Mouse (Mus musculus): ENCODE measurements around the gene Cdk10. TPM values are rescaled to one million over a fixed set of nuclear protein-coding genes. Genes with fewer than 3 reads are reported as not detected.
"Not testable (repeated sequence)": the region's sequence is repeated elsewhere in the genome, so short reads cannot be mapped to it uniquely, and the experiment has no call there.

Cdk10 gene
- 10 to 100 TPM; 26.7 to 27.4 TPM for total RNA-seq (2021)
- long read RNA-seq, experiment 1, transcript Cdk10-212 (13 exons, 1,580 nt): major isoform, 8 of 22 reads
- long read RNA-seq, experiment 1, transcript Cdk10-201 (13 exons, 1,642 nt): minor isoform, 7 of 22 reads
- long read RNA-seq, experiment 1, partial matches to known transcripts: 3 of 22 reads
- long read RNA-seq, experiment 1, other reads (novel, unspliced or antisense): 4 of 22 reads
- long read RNA-seq, experiment 2, transcript Cdk10-201 (13 exons, 1,642 nt): major isoform, 12 of 23 reads
- long read RNA-seq, experiment 2, partial matches to known transcripts: 2 of 23 reads
- long read RNA-seq, experiment 2, other reads (novel, unspliced or antisense): 7 of 23 reads

GRCm38 (mm10) chr8:123224278-123225266 is at the start of gene Cdk10:
TSS of gene Cdk10 (plus strand) at chr8:123224842.
- DNase-seq (ENCODE audit: low spot score in 2 of 2): peak; percentile 87 to 92

GRCm38 (mm10) chr8:123181391-123181790 is 43.3 kb upstream of the Cdk10 start:
- DNase-seq (ENCODE audit: low spot score in 2 of 2): no peak

GRCm38 (mm10) chr8:123185566-123186409 is 38.9 kb upstream of the Cdk10 start, which contains the start of gene Dpep1:
TSS of gene Dpep1 (plus strand) at chr8:123186242.
- DNase-seq (ENCODE audit: low spot score in 2 of 2): peak in 1 of 2 experiments; percentile 42

- DNase-seq (ENCODE audit: low spot score in 2 of 2): no peak
Observed at GRCm38 (mm10) chr8:123188006-123188405, 36.6 kb upstream of the Cdk10 start.

GRCm38 (mm10) chr8:123188841-123189240 is 35.8 kb upstream of the Cdk10 start:
- no peak for DNase-seq (ENCODE audit: low spot score in 2 of 2)

GRCm38 (mm10) chr8:123190678-123191077 is 34.0 kb upstream of the Cdk10 start:
- peak; percentile 65 to 88 for DNase-seq (ENCODE audit: low spot score in 2 of 2)

GRCm38 (mm10) chr8:123191908-123192307 is 32.7 kb upstream of the Cdk10 start:
- DNase-seq (ENCODE audit: low spot score in 2 of 2): no peak

GRCm38 (mm10) chr8:123193771-123194170 is 30.9 kb upstream of the Cdk10 start:
- DNase-seq (ENCODE audit: low spot score in 2 of 2): no peak

GRCm38 (mm10) chr8:123197016-123197415 is 27.6 kb upstream of the Cdk10 start:
- DNase-seq (ENCODE audit: low spot score in 2 of 2): not testable (repeated sequence)

- no peak for DNase-seq (ENCODE audit: low spot score in 2 of 2)
Observed at GRCm38 (mm10) chr8:123199864-123200263, 24.8 kb upstream of the Cdk10 start.

- peak; percentile 58 to 76 for DNase-seq (ENCODE audit: low spot score in 2 of 2)
Observed at GRCm38 (mm10) chr8:123202288-123202687, 22.4 kb upstream of the Cdk10 start.

GRCm38 (mm10) chr8:123203571-123203970 is 21.1 kb upstream of the Cdk10 start:
- no peak for DNase-seq (ENCODE audit: low spot score in 2 of 2)

- no peak for DNase-seq (ENCODE audit: low spot score in 2 of 2)
Observed at GRCm38 (mm10) chr8:123211876-123212275, 12.8 kb upstream of the Cdk10 start.

- peak; percentile 78 to 91 for DNase-seq (ENCODE audit: low spot score in 2 of 2)
Observed at GRCm38 (mm10) chr8:123212321-123213117, 12.1 kb upstream of the Cdk10 start, which contains the start of the genes Chmp1a and Spata33. TSS of gene Chmp1a (minus strand) at chr8:123212763. TSS of gene Spata33 (plus strand) at chr8:123212832.

- DNase-seq (ENCODE audit: low spot score in 2 of 2): no peak
Observed at GRCm38 (mm10) chr8:123213118-123213772, 11.4 kb upstream of the Cdk10 start.

GRCm38 (mm10) chr8:123215430-123215829 is 9.2 kb upstream of the Cdk10 start:
- no peak for DNase-seq (ENCODE audit: low spot score in 2 of 2)

- no peak for DNase-seq (ENCODE audit: low spot score in 2 of 2)
Observed at GRCm38 (mm10) chr8:123220917-123221316, 3.7 kb upstream of the Cdk10 start.

- DNase-seq (ENCODE audit: low spot score in 2 of 2): no peak
Observed at GRCm38 (mm10) chr8:123228416-123228815, 3.8 kb downstream of the Cdk10 start.

GRCm38 (mm10) chr8:123230326-123230725 is 5.7 kb downstream of the Cdk10 start:
- DNase-seq (ENCODE audit: low spot score in 2 of 2): not testable (repeated sequence)
